Mouse (Mus musculus): ENCODE results near the gene Jph4.
A peak's percentile ranks its signal among the peaks of the same experiment; 100 is the strongest.

Jph4 gene

DNA sequence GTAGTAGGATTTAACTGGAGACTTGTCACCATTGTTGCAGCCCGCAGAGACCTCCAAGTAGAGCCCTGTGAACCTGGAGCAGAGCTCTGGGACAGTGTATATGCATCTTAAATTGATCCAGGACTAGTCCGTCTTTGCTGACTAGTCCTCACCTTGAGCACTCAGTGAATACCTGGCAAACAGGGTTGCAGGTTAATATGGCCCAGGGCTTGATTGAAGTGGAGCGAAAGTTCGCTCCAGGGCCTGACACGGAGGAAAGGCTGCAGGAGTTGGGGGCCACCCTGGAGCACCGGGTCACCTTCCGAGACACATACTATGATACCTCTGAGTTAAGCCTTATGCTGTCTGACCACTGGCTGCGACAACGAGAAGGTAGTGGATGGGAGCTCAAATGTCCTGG is 21.5 kb downstream of the Jph4 start:
- DNase-seq (ENCODE audit: low spot score in 2 of 2) = no peak

DNA sequence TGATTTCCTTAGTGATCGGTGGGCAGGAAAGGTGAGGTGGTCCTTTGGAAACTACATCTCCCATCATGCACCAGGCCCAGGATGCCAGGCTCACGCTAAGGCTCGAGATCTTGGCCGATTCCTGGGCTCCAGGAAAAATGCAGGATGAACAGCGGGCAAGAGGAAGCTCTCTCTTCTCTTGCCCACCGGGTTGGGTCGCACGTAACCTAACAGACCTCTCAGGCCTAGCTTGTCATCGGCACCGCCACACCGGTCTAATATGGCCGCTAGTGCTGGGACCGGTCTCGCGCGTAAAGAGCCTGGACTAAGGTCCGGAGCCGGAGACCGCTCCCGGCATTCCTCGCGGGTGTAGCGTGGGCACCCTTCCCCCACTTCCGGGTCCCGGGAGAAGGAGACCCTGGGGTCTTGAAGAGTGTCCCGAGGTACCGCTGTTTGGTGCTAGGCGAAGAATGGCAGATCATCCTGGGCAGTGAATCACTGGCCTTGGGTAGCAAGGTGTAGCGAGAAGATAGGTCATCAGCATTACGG is 22.0 kb downstream of the Jph4 start, which contains the start of gene Thtpa:
TSS of gene Thtpa (plus strand) at position 81 of the 528 bp plus-strand sequence.
- DNase-seq (ENCODE audit: low spot score in 2 of 2) = peak; percentile 75 to 87

DNA sequence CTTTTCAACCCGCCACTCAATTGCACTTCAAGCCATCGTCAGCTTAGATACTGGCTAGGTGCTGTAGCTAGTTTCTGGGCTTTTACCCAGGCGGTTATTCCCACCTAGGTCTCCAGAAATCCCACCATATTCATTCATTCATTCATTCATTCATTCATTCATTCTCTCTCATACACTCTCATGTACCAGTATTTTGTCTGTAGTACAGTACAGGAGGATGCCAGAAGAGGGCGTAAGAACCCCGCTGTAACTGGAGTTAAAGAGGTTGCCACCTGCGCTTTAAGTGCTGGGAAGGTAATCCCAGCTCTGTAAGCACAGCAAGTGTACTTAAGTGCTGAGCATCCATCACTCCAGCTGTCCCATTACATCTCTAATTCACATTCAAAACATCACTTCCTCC is 22.8 kb downstream of the Jph4 start:
- DNase-seq (ENCODE audit: low spot score in 2 of 2) = no peak

DNA sequence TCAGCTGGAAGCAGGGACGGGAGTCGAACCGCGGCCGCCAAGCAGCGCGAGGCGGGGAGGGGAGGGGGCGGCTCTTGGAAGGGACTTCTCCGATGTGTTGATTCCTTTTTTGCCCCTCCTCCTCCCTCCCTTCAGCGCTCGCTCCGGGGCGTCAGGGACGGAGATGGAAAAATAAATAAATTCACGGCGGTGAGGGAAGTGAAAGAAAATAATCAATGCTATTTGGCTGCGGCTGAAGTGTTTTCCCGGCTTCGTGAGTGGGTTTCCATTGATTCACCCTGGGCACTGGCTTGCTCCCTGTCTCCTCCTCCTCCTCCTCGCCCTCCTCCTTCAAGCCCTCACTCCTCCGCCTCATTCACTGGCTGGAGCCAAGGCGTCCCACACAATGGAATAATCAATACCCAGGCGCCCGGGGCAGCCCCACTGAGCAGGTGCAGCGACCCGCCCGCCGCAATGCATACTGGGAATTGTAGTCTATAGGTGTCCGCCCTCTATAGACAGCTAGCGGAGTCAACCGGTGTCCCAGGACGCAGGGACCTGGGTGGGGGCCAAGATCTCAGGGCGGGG is 24.6 kb downstream of the Jph4 start, which contains the start of gene Zfhx2:
TSS of gene Zfhx2 (minus strand) at position 314 of the 567 bp plus-strand sequence.
- DNase-seq (ENCODE audit: low spot score in 2 of 2) = peak; percentile 97 to 98

DNA sequence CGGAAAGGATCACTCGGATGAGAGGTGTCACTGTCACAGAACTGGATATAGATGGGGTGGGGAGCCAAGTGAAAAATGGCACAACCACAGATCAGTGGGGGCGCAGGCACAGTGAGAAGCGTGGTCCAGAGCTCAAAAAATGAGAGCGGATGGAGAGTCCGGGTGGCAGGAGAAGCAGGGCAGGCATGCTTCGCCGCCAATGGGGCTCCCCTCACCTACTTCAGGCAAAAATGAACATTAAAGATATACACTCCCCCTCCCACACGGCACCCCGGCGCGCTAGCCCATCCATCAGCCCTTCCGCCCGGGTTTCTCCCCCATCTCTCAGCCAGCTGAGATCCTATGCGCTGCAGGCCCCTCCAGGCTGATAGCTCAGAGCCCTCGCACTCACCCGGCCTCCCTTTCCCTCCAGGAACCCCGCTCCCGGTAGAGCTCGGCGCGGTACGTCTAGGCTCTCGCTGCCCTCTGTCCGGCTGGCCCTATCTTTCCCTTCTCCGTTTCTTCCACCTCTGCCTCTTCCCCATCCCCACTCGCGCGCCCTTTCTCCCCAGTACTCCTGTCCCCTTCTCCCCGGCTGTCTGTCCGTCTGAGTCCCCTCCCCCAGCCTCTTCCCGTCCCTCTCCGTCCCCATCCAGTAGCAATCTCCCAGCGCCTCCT is 25.4 kb downstream of the Jph4 start:
- DNase-seq (ENCODE audit: low spot score in 2 of 2) = peak in 1 of 2 experiments; percentile 57

DNA sequence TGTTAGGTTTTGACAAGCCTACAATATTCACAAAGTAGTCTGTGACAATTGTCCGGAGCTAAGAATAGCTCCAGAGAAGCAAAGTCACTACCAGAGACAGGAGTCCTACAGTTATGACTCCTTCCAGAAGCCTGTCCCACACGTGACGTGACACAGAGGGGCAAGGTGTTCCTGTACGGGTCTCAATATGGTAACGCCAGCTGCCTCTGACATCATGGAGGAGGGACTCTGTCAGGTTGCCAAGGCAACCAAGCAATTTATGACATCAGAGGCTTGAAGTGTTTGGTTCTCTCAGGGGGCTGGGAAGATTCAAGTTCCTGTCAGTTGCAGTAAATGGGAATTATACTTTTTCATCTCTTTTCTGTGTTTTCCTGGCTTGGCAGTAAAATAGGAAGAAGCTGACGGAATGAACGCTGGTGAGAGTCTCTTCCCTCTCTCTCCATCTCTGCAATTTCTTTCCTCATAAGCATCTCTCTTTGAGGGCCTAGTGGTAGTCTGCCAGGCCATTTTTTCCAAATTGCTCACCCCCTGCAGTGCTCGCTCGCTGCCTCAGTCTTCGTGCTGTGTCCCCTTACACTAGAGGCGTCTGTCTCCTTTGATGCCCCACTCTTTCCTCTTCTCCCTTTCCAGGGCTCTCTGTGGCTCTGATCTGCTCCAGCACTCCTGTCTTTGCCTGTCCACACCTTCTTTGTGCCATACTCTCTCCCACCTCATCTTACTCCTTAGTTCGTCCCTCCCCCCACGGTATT is 27.4 kb downstream of the Jph4 start:
- DNase-seq (ENCODE audit: low spot score in 2 of 2) = peak in 1 of 2 experiments; percentile 71

DNA sequence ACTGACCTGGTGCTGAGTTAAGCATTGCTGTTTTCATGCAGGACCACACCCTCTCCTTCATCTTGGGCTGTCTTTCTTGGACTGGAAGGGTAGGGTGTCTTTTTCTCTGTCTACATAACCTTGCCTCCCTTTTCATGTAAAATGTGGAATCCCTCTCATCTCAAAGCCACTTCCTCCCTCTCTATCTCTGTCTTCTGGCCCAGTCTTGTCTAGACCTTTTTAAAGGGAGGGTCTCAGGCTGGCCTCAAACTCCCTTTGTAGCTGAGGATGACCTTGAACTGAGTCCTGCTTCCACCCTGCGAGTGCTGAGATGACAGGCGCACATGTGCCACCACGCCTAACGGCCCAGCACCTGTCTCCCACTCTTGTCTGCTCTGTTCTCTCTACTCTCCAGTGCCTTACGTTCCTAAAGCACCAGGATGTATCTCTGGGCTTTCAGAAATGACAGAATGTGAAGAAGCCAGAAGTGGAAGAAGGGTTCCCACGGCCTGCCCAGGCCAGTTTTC is 30.7 kb downstream of the Jph4 start:
- DNase-seq (ENCODE audit: low spot score in 2 of 2) = no peak

DNA sequence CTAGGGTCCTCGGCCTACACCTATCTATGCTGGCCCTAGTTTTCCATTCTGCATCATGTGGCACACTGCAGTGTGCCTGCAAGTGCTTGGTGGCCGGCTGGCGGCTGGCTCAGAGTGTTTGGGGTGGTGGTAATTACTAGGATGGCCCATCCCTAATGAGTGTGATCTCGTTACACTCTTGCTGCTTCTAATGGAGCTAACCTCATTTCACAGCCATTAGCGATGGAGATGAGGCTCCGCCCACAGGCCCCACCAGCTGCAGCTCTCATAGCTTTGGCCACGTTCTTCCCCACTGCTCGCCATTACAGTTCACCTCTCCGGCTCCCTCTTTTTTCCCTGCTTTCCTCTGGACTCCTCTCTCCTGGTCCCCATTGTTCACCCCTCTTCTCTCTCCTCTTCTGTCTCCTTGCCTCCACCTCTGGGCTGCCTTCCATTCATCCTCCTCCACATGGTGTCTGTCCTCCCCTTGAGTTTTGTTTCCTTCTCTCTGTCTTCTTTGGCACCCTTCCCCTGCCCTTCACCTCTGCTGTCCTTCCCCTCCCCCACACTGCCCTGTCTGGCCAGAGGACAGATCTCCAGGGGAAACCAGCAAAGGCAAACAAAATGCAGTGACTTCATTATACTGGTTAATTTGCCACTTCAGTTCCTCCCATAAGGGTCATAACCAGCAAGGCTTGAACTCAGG is 31.3 kb downstream of the Jph4 start:
- DNase-seq (ENCODE audit: low spot score in 2 of 2) = no peak

DNA sequence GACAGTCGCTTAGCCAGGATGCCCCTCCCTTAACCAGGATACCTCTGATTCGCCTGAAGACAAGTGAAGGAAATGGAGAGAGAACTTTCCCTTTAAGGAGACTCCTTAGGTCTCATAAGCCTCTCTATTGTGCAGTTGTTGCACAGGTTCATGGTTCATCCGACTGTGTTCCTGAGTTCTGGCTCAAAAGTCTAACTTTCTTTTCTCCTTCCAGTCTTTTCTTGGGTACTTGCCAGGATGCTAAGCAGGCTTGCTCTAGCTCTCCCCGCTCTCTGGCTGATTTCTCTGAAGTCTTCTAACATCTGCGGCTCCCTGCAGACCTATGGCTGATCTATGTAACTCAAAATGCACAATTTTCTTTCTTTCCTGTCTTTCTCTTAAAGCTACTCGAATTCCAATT is 33.3 kb downstream of the Jph4 start:
- no peak for DNase-seq (ENCODE audit: low spot score in 2 of 2)

DNA sequence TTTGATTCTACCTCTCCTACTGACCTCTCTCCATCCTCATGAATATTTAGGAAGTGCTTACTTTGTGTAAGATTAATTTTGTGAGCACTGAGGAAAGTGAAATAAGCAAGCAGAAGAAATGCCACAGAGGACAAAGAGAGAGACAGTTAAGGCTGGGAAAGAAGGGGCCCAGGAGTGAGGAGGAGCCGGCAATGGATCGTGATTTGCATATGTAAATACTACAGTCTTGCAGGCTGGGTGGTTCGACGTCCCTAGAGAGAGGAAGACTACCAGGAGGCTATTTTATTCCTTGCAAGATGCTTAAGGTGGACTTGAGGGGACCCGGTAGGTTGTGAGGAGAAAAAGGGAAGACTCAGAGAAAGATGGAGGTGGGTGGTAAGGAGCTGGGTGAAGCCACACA is 35.6 kb downstream of the Jph4 start:
- DNase-seq (ENCODE audit: low spot score in 2 of 2) = no peak

DNA sequence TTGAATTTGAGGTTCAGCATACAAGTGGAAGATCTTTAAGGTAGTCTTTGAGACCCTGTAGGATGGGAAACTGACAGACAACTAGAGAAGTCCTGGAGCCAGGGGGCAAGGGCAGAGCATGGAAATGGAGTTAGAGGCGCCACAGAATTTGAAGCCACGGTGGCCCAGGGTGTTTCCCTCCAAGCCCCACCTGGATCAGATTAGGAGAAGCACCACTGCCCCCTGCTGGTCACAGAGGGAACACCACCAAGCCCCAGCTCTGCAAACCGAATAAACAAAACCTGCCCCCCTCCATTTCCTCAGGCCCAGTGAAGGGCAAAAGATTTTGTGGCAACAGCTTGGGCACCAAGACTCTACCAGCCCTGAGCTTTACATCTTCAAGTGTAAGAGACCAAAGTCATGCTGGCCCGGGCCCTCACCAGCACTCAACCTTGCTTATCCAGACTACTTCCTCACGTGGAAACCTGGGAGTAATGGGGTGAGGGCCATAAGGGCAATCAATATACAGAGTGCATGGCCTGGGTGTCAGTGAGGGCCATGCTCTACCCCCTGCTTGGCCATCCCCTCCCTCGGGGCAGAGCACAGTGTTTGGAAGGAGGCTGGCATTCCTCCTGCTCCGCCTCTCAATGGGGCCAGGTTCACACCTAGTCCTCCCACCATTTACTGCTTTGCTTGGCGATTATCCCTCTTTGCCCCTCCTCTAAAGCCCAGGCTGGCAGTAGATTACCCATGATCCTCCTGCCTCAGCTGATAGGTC is 37.3 kb downstream of the Jph4 start:
- DNase-seq (ENCODE audit: low spot score in 2 of 2) = peak in 1 of 2 experiments; percentile 81

DNA sequence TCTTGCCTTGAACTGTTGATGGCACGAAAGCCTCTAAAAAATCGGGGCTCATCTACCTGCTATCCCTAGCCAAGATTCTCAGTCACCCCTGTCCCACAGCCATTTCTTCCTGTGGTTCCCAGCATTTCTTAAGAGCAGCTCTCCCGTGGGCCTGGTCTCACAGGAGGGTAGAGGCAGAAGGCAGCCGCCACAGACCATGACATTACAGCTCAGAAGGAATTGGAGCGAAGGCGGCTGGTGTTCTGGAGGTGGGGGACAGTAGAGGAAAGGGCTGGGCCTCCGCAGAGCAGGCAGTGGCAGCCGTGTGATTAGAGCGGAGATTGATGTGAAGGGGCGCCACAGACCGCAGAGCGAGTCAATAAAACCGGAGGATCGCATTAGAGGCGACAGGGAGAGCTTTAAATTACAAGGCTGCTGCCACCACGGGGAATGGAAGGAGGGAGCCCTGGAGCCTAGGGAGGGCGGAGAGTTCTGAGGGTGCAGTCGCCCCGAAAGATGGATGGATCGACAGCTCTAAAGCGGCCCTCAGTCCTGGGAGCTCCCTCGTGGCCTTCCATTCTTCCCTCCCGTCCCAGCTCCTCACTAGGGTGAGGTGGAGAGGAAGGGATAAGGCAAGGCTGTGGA is 38.3 kb downstream of the Jph4 start:
- DNase-seq (ENCODE audit: low spot score in 2 of 2) = no peak

DNA sequence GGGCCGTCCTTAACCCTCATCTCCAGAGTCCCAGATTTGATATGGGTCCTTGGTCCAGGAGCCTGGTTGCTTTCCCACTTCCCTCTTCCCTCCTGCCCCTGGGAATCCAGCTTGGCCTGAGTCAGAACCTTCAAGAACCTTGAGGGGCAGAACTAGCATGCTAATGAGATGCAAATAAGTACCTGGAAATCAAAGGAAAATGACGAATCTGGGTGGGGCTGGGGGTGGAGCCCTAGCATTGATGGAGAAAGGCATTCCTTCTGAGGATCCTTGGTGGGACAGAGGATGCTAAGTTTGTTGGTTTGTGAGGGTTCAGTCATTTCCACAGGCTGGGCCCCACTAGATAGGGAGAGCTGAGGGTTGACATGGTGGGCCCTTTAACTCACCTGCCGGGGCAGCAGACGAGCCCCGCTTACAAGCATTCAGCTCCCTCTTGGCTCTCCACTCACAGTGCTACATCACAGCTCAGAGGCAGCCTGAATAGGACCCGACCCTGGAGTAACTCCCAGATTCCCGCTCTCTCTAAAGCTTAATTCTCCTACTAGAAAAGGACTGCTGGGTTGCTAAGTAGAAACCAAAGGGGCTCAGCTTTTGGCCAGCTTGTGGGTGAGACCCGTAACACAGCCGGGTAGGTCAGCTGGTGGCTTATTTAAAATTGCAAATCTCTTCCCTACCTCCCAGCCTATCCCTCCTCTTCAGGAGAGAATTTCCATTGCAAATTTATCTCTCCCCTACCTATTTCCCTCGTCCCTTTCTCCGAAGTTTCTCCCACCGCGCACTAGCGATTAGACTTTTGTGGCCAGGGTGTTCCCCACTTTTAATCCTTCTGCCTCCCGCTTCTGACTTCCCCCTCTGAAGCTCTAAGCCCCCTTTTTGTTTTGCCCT is 39.0 kb downstream of the Jph4 start:
- no peak for DNase-seq (ENCODE audit: low spot score in 2 of 2)

DNA sequence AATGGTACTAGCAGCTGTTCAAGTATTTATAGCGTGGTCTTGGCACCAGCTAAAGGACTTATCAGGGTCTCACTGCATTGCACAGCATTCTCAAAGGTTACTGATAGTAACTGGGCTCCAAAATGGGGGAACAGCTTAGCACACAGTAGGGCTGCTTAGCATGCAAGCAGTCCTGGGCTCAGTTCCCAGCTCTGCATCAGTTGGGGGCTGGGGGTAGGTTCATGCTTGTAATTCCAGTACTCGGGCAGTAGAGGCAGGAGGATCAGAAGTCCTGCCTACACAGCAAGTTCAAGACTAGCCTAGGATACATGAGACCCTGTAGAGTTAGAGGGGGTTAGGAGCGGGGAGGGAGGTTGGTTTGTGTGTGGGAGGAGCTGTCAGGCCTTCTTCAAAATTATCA is 39.8 kb downstream of the Jph4 start:
- no peak for DNase-seq (ENCODE audit: low spot score in 2 of 2)

DNA sequence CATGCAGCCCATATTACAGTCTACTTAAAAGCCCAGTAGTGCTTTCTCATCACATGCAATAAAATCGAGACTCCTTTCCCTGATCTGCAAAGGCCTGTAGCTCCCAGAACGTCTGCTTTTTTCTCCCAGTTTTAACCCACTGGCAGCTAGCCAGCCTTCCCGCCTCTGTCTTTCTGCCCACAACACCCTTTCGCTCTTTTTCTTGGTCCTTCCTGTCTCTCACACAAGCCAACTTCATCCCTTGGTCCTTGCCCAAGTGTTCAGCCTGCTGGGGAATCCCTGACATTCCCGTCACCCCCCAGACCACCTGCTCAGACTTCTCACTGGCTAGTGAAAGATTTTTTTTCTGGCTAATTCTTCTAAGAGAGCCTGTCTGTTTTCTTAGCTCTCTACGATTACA is 40.5 kb downstream of the Jph4 start:
- peak; percentile 83 to 84 for DNase-seq (ENCODE audit: low spot score in 2 of 2)

DNA sequence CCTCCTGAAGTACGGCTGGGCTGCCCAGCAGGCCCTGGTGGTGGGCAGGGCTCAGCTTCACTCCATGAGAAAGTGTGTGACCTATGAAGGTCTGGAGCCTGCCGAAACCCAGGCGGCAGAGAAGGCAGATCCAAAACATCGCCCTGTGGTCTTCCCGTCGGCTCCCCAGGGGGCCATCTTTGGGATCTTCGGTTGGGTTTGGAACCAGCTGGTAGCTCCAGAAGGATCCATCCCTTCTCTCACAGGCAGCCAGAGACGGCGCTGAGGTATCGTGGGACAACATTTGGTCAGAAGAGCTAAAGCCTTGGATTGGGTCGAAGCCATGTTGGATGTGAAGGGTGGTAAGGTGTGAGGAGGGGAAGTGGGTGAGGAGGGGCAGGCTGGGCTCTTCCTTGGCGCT is 42.3 kb downstream of the Jph4 start:
- DNase-seq (ENCODE audit: low spot score in 2 of 2) = no peak

DNA sequence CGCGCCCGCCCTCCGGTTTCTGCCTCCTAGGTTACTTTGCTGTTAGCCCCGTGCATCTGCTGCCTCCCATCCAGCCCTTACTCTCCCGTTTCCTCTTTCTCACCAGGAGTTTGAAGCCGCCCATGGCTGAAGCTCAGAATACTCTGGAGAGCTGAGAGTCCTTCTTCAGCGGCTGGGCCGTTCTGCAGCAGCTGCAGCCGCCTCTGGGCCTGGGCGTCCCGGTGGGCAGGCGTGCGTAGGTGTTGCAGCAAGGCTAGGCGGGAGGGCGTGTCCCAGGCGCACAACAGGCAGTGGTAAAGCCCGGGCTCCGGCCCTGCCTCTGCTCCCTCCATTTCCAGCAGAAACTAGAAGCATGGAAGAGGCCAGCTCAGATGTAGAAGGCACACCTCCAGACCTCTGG is 45.0 kb downstream of the Jph4 start:
- no peak for DNase-seq (ENCODE audit: low spot score in 2 of 2)

DNA sequence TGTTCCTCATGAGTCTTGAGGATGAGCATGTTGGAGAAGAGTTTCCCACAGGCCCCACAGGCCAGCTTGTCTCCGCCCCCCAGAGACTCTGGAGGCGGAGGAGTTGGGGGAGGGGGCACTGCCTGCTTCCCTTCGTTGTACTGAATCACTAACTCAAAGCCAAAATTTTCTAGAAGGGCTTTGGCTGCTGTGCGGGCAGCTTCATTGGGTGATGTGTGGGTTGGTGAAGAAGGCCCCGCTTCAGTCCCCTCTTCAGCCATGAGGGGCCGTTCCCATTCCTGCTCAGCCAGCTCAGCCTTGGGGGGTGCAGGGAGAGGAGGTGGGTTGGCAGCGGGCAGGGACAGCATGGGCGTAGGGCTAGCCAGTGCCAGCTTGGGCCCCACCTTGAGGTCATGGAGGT is 50.7 kb downstream of the Jph4 start:
- peak; percentile 36 to 38 for DNase-seq (ENCODE audit: low spot score in 2 of 2)

DNA sequence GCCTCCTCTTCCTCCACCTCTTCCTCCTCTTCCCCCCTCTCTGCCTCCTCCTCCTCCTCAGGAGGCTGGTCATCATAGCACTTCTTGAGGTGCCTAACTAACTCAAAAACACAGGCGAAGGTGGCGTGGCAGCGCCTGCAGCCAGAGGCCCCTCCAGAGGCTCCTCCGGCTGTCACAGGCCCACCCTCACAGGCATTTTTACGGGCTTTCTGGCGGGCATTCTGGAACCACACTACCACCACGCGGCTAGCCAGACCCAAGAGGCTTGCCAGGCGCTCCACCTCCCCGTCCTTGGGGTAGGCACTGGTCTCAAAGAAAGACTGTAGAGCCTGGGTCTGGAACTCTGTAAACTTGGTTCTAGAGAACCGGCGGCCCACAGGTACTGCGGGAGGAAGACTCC is 51.3 kb downstream of the Jph4 start:
- DNase-seq (ENCODE audit: low spot score in 2 of 2) = peak in 1 of 2 experiments; percentile 21
